Mouse (Mus musculus): ENCODE measurements around the gene Gm28036.
"Not testable (repeated sequence)": the region's sequence is repeated elsewhere in the genome, so short reads cannot be mapped to it uniquely, and the experiment has no call there.

Gm28036 gene

DNA sequence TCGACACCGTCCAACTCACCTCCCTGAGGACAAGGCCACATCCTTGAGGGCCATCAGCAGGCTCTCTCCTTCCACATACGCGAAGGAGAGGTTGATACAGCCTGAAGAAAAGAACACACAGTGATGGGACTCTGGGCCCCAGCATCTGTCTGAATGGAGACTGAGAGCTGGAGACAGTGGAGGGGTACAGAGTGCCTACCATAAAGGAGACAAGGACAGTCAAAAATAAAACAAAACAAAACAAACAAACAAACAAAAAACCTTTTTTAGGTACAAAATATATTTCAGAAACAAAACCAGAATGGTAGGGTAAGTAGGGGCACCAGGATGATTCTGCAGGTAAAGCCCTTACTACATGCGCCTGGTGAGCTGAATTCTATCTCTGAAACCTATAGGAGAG is at the start of gene Gm28036:
TSS of gene Gm28036 (minus strand) at position 101 of the 400 bp plus-strand sequence.
- DNase-seq (ENCODE audit: low read depth in 2 of 2, low spot score in 2 of 2): no peak

DNA sequence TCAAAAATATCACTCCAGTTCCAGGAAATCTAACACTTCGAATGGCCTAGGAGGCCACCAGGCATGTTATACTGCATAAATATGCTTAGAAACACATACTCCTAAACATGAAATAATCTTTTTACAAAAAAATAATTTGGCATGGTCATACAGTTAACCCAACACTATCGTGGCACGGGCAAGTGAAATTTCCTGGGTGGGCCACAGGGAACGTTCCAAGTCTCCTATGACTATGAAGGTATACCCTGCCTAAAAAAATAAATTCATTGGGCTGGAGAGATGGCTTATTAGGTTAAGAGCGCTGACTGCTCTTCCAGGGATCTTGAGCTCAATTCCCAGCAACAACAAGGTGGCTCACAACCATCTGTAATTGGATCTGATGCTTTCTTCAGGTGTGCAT is 39.7 kb upstream of the Gm28036 start:
- no peak for DNase-seq (ENCODE audit: low read depth in 2 of 2, low spot score in 2 of 2)

DNA sequence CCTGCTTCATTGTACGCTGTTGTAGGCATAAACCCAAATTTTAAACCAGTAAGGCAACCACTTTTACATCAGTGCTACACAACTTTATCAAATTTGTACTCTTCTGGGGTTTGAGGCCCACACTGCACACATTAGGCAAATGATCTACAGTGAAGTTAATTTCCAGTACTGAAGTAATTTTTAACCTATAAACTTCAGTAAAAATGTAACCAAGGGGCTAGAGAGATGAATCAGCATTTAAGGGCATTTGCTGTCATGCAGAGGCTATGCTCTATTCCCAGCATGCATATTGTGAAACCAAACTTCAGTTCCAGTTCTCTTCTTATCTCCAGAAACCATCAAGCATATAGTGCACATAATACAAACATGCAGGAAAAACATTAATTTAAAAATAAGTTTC is 38.6 kb upstream of the Gm28036 start:
- DNase-seq (ENCODE audit: low read depth in 2 of 2, low spot score in 2 of 2): no peak

DNA sequence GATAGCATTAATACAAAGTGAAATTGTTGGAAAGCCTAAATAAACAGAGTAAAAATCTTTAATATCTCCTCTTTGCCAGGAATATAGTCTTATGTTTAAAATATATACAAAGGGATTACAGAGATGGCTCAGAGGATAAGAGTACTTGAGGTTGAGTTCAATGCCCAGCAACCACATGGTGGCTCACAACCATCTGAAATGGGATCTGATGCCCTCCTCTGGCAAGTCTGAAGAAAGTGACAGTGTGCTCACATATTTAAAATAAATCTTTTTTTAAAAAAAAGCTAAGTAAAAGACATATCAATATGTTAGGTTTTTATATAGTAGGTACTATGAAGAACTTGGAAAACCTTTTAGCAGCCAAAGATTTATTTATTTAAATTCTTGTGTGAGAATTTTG is 24.6 kb upstream of the Gm28036 start:
- no peak for DNase-seq (ENCODE audit: low read depth in 2 of 2, low spot score in 2 of 2)

DNA sequence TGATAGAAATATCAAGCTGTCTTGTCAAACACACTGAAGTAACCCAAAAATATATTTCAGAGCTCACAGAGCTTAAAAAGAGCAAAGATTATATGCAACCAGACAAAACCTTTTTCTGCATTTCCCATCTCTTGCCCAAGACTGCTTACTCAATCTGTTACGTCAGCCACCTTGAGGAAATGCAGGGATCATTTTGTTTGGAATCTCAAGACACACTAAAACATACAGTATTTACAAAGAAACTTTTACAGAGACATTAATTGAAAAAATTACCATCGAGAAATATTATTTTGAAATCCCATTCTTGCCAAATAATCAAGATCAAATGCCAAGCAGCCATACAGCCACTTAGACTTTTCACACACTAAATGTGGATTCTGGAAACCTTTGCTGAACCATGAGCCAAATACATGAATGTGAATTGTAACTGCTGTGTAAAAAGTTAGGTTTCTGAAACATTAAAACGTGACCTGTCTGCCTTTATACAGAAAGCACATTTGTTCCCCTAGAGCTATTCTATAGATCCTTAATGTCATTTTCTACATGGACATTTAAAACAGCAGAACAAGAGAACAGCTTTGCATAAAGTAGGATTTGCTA is 20.5 kb upstream of the Gm28036 start:
- no peak for DNase-seq (ENCODE audit: low read depth in 2 of 2, low spot score in 2 of 2)

DNA sequence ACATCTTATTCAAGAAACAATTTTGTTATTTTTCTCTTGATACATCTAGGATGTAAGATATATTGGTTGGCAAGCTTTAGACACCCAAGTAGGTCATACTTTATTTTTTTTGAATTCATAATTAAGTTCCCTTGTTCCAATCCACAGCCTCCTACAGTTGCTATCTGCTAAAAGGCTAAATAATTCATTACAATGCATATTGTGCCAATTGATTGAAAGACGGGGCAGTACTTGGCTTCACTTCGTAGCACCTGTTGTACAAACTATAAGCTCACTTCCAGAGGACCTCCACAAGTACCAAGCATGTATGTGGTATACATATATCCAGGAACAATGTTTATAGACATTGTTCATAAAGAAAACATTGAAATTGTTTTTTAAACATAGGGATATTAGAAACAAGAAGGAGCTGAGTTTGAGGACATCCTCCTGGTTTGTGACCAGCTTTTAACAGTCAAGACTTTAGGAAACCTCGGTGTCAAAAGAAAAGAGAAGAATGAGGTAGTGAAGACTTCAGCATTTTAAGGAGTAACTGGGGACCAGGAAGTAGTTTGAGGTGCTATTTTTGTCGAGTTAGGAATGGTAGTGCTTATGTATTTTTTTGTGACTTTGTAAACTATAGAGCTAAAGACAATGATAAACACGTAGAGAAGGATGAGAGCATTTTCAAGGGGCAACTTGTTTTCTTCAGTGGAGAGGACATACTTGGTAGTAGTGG is 19.5 kb upstream of the Gm28036 start:
- no peak for DNase-seq (ENCODE audit: low read depth in 2 of 2, low spot score in 2 of 2)

DNA sequence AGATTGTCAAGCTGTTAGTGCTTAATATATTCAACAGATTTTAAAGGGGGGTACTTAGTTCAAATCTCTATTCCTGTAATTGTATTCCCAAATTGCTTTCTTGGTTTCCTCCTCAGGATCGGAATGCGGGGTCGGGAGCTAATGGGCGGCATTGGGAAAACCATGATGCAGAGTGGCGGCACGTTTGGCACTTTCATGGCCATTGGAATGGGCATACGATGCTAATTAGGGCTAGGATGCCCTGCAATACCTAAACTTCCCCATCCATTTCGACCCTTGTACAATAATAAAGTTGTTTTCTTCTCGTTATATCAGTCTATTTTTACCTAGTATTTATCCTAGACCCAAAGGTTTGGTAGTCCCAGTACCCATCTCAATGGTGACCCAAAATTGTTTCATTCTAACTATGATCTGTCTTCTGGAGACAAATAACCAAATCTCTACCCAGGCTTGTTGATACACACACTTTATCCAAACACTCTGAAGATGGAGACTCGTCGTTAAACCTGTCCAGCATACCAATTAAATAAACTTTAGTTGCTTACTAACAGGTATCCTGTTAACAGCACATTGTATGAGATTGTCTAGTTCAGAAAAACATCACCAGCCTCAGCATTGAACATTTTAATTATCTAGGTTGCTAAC is 18.7 kb upstream of the Gm28036 start:
- DNase-seq (ENCODE audit: low read depth in 2 of 2, low spot score in 2 of 2): no peak

GRCm38 (mm10) chr2:156143953-156144724 is 17.2 kb upstream of the Gm28036 start, which contains the start of the genes Romo1 and Nfs1:
TSS of gene Romo1 (plus strand) at chr2:156144039.
TSS of gene Nfs1 (minus strand) at chr2:156144186.
- DNase-seq (ENCODE audit: low read depth in 2 of 2, low spot score in 2 of 2): peak; percentile 86 to 91

- DNase-seq (ENCODE audit: low read depth in 2 of 2, low spot score in 2 of 2): no peak
Observed at GRCm38 (mm10) chr2:156143367-156143766, 16.5 kb upstream of the Gm28036 start.

DNA sequence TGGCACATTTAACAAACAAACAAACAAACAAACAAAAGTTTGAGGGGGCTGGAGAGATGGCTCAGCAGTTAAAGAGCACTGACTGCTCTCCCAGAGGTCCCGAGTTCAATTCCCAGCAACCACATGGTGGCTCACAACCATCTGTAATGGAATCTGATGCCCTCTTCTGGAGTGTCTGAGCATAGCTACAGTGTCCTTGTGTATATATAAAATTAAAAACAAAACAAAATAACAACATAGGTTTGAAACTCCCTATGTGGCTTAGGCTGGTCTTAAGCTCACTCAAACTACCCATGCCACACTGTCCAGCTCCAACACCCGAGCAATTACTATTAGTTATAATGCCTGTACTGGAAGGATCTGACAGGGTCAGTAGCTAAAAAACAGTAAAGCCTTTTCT is 15.9 kb upstream of the Gm28036 start:
- DNase-seq (ENCODE audit: low read depth in 2 of 2, low spot score in 2 of 2): no peak

DNA sequence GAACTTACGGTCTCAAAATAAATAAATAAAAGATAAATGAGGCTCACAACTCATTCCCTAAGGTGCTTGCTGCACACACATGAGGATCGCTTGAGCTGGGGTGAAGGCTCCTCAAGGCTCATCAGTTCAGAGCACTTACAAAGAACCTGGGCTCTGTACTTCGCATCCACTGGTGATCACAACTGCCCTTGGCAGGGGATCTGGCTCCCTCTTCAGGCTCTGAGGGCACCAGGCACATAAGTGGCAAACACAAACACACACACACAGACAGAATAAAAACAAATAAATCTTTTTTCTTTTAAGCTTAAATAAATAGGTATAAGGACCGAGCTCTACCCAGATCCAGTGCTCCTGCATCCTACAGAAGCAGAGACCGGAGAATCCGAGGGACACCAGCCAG is 8.8 kb upstream of the Gm28036 start:
- no peak for DNase-seq (ENCODE audit: low read depth in 2 of 2, low spot score in 2 of 2)

DNA sequence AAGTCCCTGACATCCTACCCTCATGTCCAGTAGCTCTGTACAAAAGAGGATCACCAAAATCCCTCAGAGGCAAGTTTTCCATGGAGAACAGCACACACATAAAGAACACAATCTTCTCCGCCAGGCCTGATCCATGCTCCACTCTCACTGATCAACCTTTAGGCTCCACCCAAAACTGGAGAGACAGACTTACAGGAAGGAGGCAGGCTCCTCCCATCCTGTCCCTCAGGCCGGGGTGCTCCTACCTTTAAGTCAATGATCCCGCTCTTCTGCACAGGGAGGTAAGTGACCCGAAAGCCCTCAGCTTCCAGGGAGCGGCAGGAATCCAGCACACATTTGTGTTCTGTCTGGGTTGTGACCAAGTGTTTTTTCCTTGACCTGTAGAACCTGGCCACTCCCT is 7.3 kb upstream of the Gm28036 start:
- DNase-seq (ENCODE audit: low read depth in 2 of 2, low spot score in 2 of 2): no peak

DNA sequence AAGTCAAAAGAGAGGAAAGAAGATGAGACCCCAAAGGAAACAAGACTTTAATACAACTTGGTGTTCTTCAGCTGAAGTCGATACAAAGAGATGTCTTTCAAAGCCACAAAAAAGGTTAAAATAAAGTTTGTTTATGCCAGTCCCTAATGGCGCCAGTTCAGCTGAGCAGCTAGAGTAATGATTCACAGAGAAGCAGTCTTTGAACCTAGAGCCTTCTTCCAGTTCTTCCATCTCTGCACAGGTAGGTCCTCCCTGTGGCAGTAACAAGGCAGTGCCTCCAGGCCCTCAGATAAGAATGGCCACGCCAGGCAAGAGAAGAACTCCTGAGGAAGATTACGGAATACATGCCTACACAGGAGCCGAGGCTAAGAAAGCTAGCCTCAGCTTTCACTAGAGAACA is 3.2 kb downstream of the Gm28036 start:
- no peak for DNase-seq (ENCODE audit: low read depth in 2 of 2, low spot score in 2 of 2)

- DNase-seq (ENCODE audit: low read depth in 2 of 2, low spot score in 2 of 2): no peak
Observed at GRCm38 (mm10) chr2:156119566-156119965, 7.3 kb downstream of the Gm28036 start.

DNA sequence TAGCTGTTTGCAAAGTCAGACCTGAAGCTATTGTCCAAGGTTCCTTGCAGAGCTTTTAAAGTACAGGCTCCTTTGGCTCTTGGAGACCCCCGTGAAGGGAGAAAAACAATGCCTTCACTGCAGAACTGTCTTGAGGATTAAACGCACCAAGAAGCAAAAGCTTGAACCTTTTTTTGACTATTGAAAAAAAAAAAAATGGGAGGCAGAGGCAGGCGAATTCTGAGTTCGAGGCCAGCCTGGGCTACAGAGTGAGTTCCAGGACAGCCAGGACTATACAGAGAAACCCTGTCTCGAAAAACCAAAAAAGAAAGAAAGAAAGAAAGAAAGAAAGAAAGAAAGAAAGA is 14.8 kb downstream of the Gm28036 start:
- not testable (repeated sequence) for DNase-seq (ENCODE audit: low read depth in 2 of 2, low spot score in 2 of 2)

DNA sequence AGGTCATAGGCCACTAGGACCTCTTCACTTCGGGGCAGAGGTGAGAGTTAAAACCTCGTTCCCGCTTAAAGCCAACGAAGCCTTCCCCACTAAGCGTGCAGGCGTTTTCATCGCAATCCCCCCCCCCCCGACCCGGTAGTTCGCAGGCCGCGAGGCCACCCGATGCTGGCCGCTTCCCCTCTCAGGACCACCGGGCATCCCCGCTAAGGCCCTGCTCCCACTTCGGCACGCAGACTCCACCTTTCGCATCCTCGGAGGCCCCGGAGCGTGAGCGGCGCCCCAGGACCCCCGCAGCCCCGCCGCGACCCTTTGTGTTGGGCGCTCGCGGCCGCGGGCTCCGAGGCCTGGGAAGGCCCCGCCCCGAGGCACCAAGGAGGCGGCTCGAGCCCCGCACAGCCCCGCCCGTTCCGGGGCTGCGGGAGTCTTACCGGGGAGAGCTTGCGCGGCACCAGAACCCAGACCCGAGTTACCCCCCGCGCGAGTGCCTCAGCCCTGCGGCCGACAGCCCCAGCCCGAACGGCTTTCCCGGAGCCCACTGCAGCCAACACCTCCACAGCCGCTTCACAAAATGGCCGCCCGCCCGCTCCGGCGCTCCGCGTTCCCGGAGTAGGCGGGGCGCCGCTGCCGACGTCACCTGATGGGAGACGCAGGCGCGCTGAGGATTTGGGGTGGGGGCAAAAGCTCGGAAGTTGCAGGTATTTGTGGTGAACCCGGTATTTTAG is 15.4 kb downstream of the Gm28036 start, which contains the start of the genes Cpne1 and Rbm12:
TSS of gene Cpne1 (minus strand) at position 608 of the 722 bp plus-strand sequence.
TSS of gene Rbm12 (minus strand) at position 621 of the 722 bp plus-strand sequence.
- DNase-seq (ENCODE audit: low read depth in 2 of 2, low spot score in 2 of 2): peak; percentile 88 to 94

DNA sequence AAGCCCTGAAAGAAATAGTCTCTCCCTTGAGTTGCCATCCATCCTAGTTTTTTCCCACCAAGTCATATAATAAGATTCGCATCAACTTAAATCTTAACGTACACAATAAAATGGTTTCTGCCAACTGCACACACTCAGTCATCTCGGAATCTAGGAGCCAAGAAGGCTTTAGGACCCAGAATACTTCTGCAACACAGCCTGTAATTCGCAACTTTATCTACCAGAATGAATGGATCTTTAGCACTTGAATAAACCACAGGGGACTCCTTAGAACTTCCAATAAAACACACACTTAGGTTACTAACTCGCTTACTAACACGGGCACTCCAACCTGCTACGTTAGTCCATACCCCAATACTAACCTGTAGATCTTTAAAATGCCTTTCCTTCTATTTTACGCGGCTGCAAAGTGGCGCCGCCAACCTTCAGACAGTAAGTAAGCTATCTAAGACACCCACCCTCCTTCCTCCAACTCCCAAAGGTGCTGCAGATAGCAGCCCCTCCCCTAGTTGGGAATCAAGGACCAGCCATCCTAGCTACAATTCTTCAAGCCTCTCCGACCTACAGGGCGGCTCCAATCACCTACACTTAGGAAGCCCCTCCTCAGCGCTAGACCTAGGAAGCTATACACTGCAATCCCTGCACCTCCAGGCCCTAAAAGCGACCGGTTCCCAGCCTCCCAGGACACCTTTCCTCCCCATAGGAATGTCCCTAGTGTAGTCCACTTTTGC is 16.1 kb downstream of the Gm28036 start:
- peak in 1 of 2 experiments; percentile 20 for DNase-seq (ENCODE audit: low read depth in 2 of 2, low spot score in 2 of 2)

DNA sequence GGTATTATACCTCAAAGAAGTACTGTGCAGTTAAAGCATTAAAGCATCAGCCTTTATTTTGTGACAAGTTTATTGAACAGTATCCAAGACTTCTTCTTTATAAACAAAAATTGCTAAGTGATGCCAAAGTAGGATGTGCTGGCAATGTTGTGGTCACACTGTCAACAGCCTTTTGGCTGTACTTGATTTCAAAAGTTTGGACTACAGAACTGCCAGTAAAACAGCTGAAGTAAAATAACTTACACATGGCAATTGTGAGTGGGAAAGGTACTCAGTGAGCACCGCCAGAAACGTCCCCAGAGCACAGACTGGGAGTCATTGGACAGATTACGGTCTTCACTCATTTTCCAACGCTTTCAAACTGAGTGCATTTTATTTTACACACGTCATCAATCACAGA is 35.0 kb downstream of the Gm28036 start:
- DNase-seq (ENCODE audit: low read depth in 2 of 2, low spot score in 2 of 2): no peak

DNA sequence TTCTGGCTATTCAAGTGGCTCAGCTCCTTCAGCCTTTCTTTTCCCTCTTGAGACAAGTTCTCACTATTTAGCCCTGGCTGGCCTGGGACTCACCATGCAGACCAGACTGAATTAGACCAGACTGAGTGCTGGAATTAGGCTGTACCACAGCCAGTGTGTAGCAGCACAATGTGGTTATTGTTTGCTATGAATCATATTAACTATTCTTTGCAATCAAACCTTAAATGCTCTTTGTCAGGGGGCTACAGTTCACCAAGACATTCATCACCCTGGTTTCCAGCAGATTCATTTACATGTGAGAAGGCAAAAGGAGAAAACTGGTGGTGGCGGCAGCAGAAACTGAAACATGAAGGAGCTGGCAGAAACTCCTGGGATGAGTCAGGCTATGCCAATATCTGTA is 37.1 kb downstream of the Gm28036 start:
- no peak for DNase-seq (ENCODE audit: low read depth in 2 of 2, low spot score in 2 of 2)
